Mouse (Mus musculus): ENCODE measurements at regions not wholly inside any gene's neighbourhood (a gene's known extent, or its start where the extent isn't known, plus 50 kb on each side); places are given as distances from the start of the nearest gene placed in this dataset.

DNA sequence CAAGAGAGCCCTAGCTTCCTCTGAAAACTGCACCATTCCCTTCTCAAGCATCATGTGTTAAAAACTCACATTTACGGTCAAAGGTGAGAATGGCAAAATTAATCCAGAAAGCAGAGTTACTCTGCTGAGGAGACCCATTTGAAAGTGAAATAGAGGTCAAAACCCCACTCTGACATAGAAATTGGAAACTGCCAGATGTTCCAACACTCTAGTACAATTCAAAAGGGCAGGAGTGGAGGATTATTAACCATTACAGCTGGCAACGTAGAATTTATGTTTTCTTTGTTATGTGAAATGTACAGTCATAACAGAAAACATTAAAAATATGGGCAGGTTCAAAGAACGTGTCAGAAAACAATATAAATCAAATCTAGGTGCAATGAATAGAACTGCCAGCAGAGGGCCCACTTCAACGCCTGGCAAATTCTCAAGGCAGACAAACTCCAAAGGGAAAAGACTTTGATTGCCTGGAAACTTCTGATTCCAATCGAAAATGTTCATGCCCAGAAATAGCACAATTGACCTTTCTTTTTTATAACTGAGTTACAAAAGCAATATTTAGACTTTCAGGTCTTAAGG lies 54.2 kb upstream of the Rfpl4b start:
- peak; percentile 26 to 43 for DNase-seq (ENCODE audit: low spot score in 2 of 2)
- intact Hi-C loops (cut with DNase I) = loop anchor here (2.0 kb wide), 1 partner anchor 165 kb away; no protein-coding TSS in a partner anchor

DNA sequence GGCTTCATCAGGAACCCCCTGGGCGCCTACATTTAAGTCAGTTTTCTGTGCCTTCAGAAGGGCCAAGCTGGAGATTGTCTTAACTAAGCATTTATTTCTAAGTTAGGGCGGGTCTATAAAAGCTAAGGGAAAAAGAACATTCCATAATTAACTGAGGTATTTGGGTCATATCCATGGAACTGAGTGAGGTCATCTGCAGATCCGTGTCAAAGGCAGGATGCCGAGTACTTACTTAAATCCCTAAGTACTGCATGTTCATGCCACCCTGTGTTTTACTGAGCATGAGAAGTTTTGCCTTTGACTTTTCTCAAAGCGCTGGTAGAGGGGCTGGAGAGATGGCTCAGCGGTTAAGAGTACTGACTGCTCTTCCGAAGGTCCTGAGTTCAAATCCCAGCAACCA lies 57.7 kb upstream of the Rfpl4b start:
- intact Hi-C loops (cut with DNase I) = no loop called here
- no peak for DNase-seq (ENCODE audit: low spot score in 2 of 2)

DNA sequence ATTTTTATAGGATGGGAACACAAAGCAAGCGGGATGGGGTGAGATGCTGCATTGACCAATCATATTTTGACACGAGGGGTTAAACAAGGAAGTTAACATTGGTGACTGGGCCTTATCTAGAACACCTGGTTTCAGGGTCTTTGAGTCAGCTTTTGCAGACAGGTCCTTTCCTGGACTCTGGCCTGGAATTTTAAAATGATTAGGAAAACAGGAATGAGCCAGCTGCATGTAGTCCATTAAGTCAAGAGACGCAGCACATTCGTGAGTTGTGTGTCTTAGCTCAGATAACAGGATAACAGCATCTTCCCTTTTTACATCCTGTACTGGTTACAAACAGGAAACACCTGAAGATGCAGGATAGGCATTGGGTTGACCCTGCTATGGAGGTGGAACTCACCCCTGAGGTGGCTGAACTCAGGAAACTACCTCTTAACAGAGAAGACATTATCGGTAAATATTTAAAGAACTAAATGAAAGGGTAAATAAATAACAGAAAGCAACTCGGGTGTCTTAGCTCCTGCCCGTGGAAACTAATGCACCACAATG lies 59.1 kb upstream of the Rfpl4b start:
- DNase-seq (ENCODE audit: low spot score in 2 of 2) = no peak
- intact Hi-C loops (cut with DNase I) = loop anchor here (5.0 kb wide), 1 partner anchor 147 kb away; no protein-coding TSS in a partner anchor

DNA sequence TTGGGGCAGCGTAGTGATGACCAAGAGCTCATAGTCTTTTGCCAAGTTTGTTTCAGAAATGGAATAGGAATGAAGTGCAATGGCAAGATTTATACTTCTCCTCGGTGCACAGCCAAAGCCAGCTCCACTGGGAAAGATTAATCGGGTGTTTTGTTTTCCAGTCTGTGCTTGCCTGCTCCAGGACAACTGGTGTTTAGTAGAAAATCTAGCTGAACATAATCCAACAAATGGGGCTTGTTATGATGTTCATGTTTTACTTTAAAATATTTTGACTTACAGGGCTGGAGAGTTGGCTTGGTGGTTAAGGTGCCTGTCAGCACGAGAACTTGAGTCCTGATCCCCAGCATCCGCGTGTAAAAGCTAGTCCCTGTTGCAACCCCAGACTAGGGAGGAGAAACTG lies 60.6 kb upstream of the Rfpl4b start:
- intact Hi-C loops (cut with DNase I) = loop anchor here (5.0 kb wide), 1 partner anchor 145 kb away; no protein-coding TSS in a partner anchor
- no peak for DNase-seq (ENCODE audit: low spot score in 2 of 2)

DNA sequence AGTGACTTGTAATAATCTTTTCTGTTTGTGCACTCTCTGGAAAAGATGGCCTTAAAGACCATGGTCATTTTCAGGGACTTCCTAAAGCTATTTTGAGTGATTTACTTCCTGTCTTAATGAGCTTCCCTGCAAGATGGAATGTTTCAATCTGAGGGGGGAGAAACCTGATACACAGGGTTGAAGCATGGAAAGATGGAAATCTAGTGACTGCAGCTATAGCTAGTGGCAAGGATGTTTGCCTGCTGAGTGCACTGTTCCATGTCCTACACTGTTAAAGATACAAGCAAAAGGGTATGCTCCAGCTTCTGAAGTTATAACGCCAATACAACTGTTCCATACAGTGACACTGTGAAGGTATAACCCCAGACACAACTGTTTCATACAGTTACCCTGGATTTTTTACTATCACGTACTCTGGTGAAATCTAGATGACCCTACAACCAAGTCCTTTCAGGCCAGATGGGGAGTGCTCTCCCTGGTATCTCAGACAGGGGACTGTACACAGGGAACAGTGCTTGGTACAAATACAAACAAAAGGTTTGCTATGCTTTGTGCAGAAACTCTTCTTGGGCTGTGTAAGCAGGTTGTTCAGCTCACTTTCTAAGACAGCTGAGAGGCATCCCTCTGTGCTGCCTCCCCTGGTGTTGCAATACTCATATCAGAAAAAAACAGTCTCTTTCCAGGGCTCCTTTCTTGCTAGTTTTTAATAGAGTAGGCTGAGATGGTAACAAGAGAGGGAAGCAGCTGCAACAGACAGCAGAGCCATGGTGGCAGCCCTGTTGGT lies 62.4 kb upstream of the Rfpl4b start:
- no peak for DNase-seq (ENCODE audit: low spot score in 2 of 2)
- intact Hi-C loops (cut with DNase I) = loop anchor here (5.0 kb wide), 1 partner anchor 143 kb away; no protein-coding TSS in a partner anchor

DNA sequence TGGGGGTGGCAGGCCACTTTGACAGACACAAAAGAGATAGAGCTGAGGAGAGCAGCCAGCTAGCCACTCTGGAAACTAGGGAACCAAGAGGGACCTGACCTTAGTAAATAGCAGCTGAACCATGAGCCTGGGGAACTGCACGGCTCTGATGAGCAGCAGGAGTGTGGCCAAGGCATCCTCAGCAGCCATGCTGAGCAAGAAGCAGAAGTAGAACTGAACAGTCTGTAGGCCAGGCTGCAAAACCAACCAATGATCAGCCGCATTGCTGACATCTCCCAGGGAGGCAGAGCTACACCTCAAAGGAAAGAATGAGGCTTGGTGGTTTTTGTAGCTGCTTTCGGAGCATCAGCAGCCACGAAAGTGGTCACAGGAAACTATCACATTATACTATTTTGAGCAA lies 63.1 kb upstream of the Rfpl4b start:
- intact Hi-C loops (cut with DNase I) = loop anchor here (5.0 kb wide), 1 partner anchor 143 kb away; no protein-coding TSS in a partner anchor
- no peak for DNase-seq (ENCODE audit: low spot score in 2 of 2)

DNA sequence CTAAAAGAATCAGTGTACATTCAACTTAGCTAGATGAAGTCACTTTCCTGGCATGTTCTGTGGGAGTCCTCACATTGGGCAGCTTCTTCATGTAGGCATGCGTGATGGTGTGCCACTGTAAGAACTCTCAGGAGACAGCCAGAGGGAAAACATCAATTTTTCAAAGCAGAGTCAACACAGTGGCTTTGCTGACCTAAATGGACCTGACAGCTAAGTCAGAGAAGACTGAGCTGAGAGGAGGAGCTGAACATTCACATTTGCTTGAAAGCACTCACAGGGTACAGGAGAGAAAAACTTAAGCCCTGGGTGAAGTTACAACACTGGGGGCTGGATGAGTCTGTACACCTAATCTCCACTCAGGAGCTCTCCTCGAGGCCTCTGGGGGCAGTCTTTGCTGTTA lies 64.9 kb upstream of the Rfpl4b start:
- DNase-seq (ENCODE audit: low spot score in 2 of 2) = no peak
- intact Hi-C loops (cut with DNase I) = no loop called here

DNA sequence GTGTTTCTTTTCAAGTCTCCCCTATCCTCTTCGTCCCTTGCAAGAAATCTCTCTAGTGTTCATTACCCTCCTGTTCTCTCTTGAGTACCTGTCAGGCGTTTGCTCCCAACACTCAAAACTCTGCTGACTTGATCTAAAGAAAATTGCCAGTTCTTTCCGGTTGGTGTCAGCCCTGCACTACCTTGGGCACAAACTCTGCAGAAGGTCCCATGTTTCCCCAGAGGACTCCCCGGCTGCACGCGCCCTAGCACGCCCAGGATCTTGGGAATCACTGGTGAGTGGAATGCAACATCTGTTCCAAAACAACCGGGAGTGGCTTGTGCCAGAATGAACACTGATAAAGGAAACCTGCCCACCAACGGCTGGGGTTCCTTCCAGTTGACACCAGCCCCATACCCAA lies 66.3 kb upstream of the Rfpl4b start:
- intact Hi-C loops (cut with DNase I) = no loop called here
- no peak for DNase-seq (ENCODE audit: low spot score in 2 of 2)

DNA sequence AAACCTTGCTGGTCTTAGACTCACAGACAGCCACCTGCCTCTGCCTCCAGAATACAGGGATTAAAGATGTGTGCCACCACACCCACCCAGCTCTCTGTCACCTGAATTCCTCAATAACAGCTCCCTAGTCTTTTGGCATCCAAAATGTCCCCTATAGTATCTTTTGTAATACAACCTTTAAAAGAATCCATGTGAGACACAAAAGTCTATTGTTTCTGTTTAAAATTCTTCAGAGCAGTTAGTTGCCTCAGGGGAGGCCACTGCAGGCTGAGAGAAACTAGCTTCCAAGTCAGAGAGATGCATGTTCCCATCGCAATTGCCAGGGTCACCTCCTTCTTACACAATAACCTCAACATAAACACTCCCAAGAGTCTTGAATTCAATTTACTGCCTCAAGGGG lies 70.6 kb upstream of the Lama4 start:
- intact Hi-C loops (cut with DNase I) = no loop called here
- no peak for DNase-seq (ENCODE audit: low spot score in 2 of 2)

DNA sequence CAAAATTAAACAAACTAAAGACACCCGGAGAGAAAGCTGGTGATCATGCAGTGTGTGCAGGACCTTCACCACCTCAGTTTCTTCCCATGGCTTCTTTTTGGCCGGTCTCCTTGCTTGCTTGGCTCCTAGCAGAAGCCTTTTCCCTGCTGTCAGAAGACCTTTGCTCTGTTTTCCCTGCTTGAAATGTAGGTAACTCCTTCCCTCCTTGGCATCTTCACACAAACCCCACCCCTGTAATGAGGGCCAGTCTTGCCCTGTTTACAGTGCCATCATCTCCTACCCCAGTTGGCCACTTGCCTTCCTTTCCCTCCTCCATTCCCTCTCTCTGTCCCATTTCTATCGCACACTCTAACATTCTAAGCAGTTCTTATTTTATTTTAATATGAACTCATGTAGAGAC lies 69.7 kb upstream of the Lama4 start:
- no peak for DNase-seq (ENCODE audit: low spot score in 2 of 2)
- intact Hi-C loops (cut with DNase I) = no loop called here

DNA sequence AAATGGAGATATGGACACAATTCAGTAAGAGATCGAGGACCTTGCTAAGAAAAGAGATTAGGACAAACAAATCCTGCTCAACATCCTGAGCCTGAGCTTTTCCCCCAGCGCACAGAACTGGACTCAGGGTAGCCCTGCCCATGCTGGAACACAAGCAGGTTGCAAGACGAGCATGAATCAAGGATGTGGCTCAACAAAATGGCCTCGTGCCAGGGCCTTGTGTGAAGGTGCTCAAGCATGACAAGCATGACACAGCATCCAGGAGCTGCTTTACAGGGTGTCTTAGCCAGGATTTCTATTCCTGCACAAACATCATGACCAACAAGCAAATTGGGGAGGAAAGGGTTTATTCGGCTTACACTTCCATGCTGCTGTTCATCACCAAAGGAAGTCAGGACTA lies 67.7 kb upstream of the Lama4 start:
- DNase-seq (ENCODE audit: low spot score in 2 of 2) = no peak

DNA sequence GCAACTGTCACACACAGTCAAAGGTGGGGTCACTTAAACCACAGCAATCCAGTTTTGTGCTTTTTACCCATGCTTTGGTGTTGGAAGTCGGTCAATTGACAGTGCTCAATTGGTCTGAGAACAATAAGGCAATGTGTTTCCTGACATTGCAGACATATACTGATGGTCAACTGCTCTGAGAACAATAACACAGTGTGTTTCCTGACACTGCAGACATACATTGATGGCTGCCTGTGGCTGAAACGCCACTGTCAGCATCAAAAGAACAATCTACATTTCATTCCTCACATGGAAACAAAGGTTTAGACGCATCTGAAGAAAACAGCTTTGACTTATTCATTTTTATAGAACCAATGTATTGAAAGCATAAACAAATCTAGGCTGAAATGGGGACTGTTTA lies 59.2 kb upstream of the Lama4 start:
- DNase-seq (ENCODE audit: low spot score in 2 of 2) = no peak
- intact Hi-C loops (cut with DNase I) = no loop called here

More for the DNA sequence above, 67.7 kb upstream of the Lama4 start:
- intact Hi-C loops (cut with DNase I) = no loop called here

DNA sequence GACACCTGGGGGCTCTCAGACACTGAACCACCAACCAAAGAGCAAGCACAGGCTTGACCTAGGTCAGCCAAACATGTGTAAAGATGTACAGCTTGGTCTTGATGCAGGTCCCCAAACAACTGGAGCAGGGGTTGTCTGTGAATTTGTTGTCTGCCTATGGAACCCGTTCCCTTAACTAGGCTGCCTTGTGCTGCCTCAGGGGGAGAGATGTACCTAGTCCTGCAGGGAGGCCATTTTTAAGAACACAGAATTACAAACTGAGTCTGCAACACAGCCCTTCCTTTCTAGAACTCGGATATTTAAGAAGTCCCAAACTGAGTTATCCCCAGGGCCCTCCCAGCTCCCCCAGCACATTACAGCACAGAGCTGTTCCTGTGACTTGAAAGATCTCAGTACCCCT lies 57.5 kb upstream of the Lama4 start:
- intact Hi-C loops (cut with DNase I) = no loop called here
- no peak for DNase-seq (ENCODE audit: low spot score in 2 of 2)

DNA sequence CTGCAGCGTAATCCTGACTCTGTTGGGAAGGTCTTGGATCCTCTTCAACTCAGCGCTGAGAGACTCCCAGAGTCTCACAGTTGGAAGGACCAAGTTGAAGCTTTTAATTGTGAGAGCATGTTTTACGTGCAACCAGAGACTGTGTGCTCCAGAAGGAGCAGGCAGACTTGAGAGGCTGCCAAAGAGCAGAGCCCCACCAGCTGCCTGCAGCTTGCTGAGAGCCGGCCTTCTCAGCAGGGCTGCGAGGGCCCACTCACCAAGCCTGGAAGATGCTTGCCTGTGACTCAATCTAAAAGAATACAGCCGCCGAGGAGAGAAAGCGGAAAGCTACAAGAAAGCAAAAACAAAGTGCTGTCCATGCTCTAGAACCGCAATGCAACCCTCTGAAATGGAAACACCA lies 57.0 kb upstream of the Lama4 start:
- intact Hi-C loops (cut with DNase I) = no loop called here
- DNase-seq (ENCODE audit: low spot score in 2 of 2) = peak; percentile 78 to 86

DNA sequence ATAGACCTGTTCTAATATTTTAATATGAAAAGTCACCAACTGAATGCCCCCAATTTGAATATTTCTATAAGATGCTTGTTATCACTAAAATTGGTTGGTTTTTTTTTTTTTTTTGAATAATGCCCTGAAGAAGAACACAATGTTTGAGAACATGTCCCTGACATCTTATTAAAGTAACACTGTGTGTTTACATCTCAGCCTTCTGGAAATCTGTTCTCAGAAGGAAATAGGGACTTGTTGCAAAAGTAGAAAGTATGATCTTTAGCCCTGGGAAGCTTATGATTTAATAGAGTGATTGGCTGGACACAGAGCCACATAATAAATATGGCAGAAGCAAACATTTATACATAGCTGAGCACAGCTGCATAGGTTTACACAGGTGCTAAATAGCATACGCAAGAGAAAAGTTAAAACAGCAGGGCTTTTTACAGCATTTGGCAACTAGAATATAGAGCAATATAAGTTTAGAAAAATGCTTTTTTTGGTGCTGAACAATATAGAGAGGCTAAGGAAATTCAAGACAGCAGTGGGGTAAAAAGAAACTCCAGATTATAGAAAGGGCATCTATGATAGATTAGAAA lies 56.1 kb upstream of the Lama4 start:
- no peak for DNase-seq (ENCODE audit: low spot score in 2 of 2)
- intact Hi-C loops (cut with DNase I) = no loop called here

DNA sequence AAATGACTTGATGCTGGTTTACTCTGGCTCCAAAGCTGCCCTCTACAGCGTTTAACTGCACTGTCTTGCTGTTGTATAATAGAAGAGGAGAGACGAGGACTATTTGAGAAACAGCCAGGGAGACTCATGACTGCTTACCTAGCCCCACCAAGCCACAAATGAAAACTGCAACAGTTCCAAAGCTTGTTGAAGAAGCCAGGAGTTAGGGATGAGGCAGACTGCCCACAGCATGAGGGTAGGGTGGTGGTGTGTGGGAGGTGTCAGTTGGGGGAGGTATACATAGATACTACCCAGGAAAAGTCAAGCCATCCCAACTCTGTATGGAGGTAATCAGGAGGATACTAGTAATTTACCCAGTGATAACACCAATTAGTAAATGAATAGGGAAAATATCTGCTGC lies 55.5 kb upstream of the Lama4 start:
- peak; percentile 12 to 22 for DNase-seq (ENCODE audit: low spot score in 2 of 2)
- intact Hi-C loops (cut with DNase I) = no loop called here

DNA sequence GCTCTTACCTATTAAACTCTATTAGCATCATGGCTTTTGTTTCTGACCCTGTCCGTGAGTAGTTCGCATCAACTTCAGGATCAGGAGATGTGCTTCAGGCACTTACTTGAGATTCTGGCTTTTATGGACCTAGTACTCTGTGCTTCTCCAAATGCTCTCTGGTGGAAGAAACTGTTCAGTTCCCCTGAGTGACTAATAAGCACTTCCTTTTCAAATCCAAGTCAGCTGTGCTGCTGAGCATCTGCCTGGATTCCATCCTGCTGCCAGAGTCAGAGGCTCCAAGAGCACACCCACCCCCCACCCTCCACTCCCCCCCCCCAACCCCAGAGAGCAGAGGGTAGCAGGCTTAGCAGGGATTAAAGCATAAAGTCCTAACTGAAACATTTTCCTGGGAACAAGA lies 52.3 kb upstream of the Lama4 start:
- no peak for DNase-seq (ENCODE audit: low spot score in 2 of 2)
- intact Hi-C loops (cut with DNase I) = no loop called here

All from left cerebral cortex, postnatal 36 days (tissue).